Mouse (Mus musculus) embryonic fibroblast, embryonic 13.5 days (primary cell): Measurements from ENCODE around the gene Prkcz.

Source experiments
- CTCF ChIP-seq: IDR thresholded peaks from 2 replicates; pipeline ENCODE4 v1.5.1; 2011; ENCODE audit warnings: mild to moderate bottlenecking, control low read depth, low read length, moderate library complexity, borderline replicate concordance; ENCODE audit not compliant: insufficient read depth
- POLR2A ChIP-seq: IDR thresholded peaks from 2 replicates; pipeline ENCODE4 v1.6.1; 2011; ENCODE audit warnings: low read depth, mild to moderate bottlenecking, control low read depth, low read length, moderate library complexity

DNA sequence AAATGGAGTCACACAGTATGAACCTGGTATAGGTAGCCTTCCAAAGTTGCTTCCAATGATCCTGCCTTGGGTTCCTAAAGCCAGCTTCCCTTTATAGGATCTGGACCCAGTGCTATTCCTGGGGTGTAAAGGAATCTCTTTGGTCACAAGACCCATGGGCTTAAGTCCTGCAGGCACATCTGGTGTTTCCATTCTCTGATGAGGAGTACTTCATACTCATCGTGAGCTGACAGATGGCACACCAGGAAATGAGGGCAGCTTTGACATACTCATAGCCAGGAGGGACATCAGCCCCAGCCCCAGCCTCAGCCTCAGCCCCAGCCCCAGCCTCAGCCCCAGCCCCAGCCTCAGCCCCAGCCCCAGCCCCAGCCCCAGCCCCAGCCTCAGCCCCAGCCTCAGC lies 41.3 kb upstream of the Prkcz start:
- TF ChIP-seq CTCF (no peak), POLR2A (no peak)
